Mouse (Mus musculus) limb, embryonic 11.5 days (tissue): Measurements from ENCODE around the gene Ppp1r11. TPM values are rescaled to one million over a fixed set of nuclear protein-coding genes. Genes with fewer than 3 reads are reported as not detected.

Experiments used
- ATAC-seq: fragments of 200-750 bp; cut with Nextera tagmentation; 2 replicates; pipeline ENCODE4 v1.8.0; 2017; ENCODE audit warnings: low read depth; ENCODE audit not compliant: insufficient number of reproducible peaks, low FRiP score, low TSS enrichment
- DNase-seq: peaks from one replicate; pipeline ENCODE4 v3.0.0-alpha.2; 2015; ENCODE audit warnings: low spot score
- H3K27ac ChIP-seq: fragments of 300-500 bp; sonication (generic); replicated peaks from 2 replicates; pipeline ENCODE4 v1.5.1; 2014; ENCODE audit warnings: low read depth, mild to moderate bottlenecking, low read length
- H3K27me3 ChIP-seq: fragments of 300-500 bp; sonication (generic); 2 replicates; pipeline ENCODE4 v1.6.1; 2014; ENCODE audit warnings: mild to moderate bottlenecking, low read length, mixed read lengths; ENCODE audit not compliant: control insufficient read depth, insufficient read depth
- H3K36me3 ChIP-seq: fragments of 300-500 bp; sonication (generic); 2 replicates; pipeline ENCODE4 v1.6.1; 2014; ENCODE audit warnings: mild to moderate bottlenecking, low read length, moderate library complexity, mixed read lengths; ENCODE audit not compliant: control insufficient read depth, insufficient read depth
- H3K4me1 ChIP-seq: fragments of 300-500 bp; sonication (generic); 2 replicates; pipeline ENCODE4 v1.6.1; 2014; ENCODE audit warnings: low read length, mixed read lengths; ENCODE audit not compliant: control insufficient read depth, insufficient read depth
- H3K4me2 ChIP-seq: fragments of 300-500 bp; sonication (generic); 2 replicates; pipeline ENCODE4 v1.6.1; 2014; ENCODE audit warnings: low read depth, mild to moderate bottlenecking, moderate library complexity; ENCODE audit not compliant: severe bottlenecking
- H3K4me3 ChIP-seq: fragments of 300-500 bp; sonication (generic); 2 replicates; pipeline ENCODE4 v1.5.1; 2014; ENCODE audit warnings: low read depth, low read length
- H3K9ac ChIP-seq: fragments of 300-500 bp; sonication (generic); 2 replicates; pipeline ENCODE4 v1.6.1; 2014; ENCODE audit warnings: mild to moderate bottlenecking, low read length
- H3K9me3 ChIP-seq: fragments of 300-500 bp; sonication (generic); 2 replicates; pipeline ENCODE4 v1.6.1; 2016; ENCODE audit warnings: low read length; ENCODE audit not compliant: control insufficient read depth
- WGBS: fragments of 180-500 bp; shearing (Covaris S2); extraction: QIAGEN DNeasy Blood & Tissue Kit; methylation state at CpG from one replicate; pipeline ENCODE4 v1.1.7; 2014; 5-methylcytosine and 5-hydroxymethylcytosine counted together
- polyA plus RNA-seq: library from polyadenylated mRNA; unstranded; fragments of >200 nt; fragmentation: Nextera tagmentation; extraction: Ambion mirVana; gene quantifications from 2 replicates; pipeline ENCODE4 v1.2.1, GENCODE M21; 2014

The Ppp1r11 gene
- polyA plus RNA-seq, 1 experiment from 2014 or later, result 147 TPM

- Histone ChIP-seq H3K27me3 (no peaks in the 10 kb centered on the region), H3K9me3 (no peaks in the 10 kb centered on the region), H3K4me1 (no peaks in the 10 kb centered on the region), H3K36me3 (no peaks in the 10 kb centered on the region), H3K27ac (no peak overlapping the region), H3K9ac (no peak overlapping the region), H3K4me2 (no peak overlapping the region), H3K4me3 (no peak overlapping the region)
- 85% methylated on average over 4 of the region's 4 CpGs for WGBS
- DNase-seq, result no peak
- ATAC-seq, result no peak
Measured at GRCm38 (mm10) chr17:36899376-36899775, 52.2 kb downstream of the Ppp1r11 start.

Other genes starting within 250 kb of the Ppp1r11 start
- gene H2-M10.5, start 178.8 kb downstream of the Ppp1r11 start, polyA plus RNA-seq, result not detected in 2 replicates
- not detected in 2 replicates for gene H2-M10.6, start 139.6 kb downstream of the Ppp1r11 start, polyA plus RNA-seq
- 33.5 and 40.6 TPM in 2 replicates for gene Trim26, start 114.6 kb downstream of the Ppp1r11 start, polyA plus RNA-seq
- gene Trim15, start 84.5 kb downstream of the Ppp1r11 start, polyA plus RNA-seq, result 0.08 and 0.51 TPM in 2 replicates
- gene Trim10, start 82.2 kb downstream of the Ppp1r11 start, polyA plus RNA-seq, result 5.0 and 6.0 TPM in 2 replicates
- gene Trim40, start 61.6 kb downstream of the Ppp1r11 start, polyA plus RNA-seq, result not detected in 2 replicates
- gene Trim31, start 53.6 kb downstream of the Ppp1r11 start, polyA plus RNA-seq, result not detected in 2 replicates
- gene Rnf39, start 8.8 kb downstream of the Ppp1r11 start, polyA plus RNA-seq, result 0.31 and 0.45 TPM in 2 replicates
- gene Znrd1, start 6.8 kb upstream of the Ppp1r11 start, polyA plus RNA-seq, result 118 and 119 TPM in 2 replicates
- gene Znrd1as, start 6.9 kb upstream of the Ppp1r11 start, polyA plus RNA-seq, result 7.8 and 8.7 TPM in 2 replicates
- gene 2410137M14Rik, start 29.5 kb upstream of the Ppp1r11 start, polyA plus RNA-seq, result not detected in 2 replicates
- 0.49 and 0.65 TPM in 2 replicates for gene H2-M5, start 37.8 kb upstream of the Ppp1r11 start, polyA plus RNA-seq
- gene Zfp57, start 49.4 kb upstream of the Ppp1r11 start, polyA plus RNA-seq, result 101 and 106 TPM in 2 replicates
- gene Mog, start 71.7 kb upstream of the Ppp1r11 start, polyA plus RNA-seq, result 0.25 and 0.26 TPM in 2 replicates
- gene Gabbr1, start 94.2 kb upstream of the Ppp1r11 start, polyA plus RNA-seq, result 7.9 and 9.7 TPM in 2 replicates
- gene Olfr90, start 136.8 kb upstream of the Ppp1r11 start, polyA plus RNA-seq, result 0.09 TPM in 1 of 2 replicates, not detected in the other
- gene Olfr91, start 146.5 kb upstream of the Ppp1r11 start, polyA plus RNA-seq, result 0.14 TPM in 1 of 2 replicates, not detected in the other
- not detected in 2 replicates for gene Olfr92, start 168.3 kb upstream of the Ppp1r11 start, polyA plus RNA-seq
- gene Olfr93, start 209.8 kb upstream of the Ppp1r11 start, polyA plus RNA-seq, result not detected in 2 replicates
- not detected in 2 replicates for gene Ubd, start 242.2 kb upstream of the Ppp1r11 start, polyA plus RNA-seq
- not detected in 2 replicates for gene Olfr94, start 249.3 kb upstream of the Ppp1r11 start, polyA plus RNA-seq